Mouse (Mus musculus) bone marrow, adult 2 months (tissue): ENCODE results near the gene Slc48a1.

Experiments used
- CTCF ChIP-seq: fragments of 200-500 bp; IDR thresholded peaks from 2 replicates; pipeline ENCODE4 v1.5.1; 2011; ENCODE audit warnings: low read length, control low read depth; ENCODE audit not compliant: control insufficient read depth, insufficient read depth
- POLR2A ChIP-seq: fragments of 200-500 bp; IDR thresholded peaks from 2 replicates; pipeline ENCODE4 v1.6.1; 2011; ENCODE audit warnings: low read depth, mild to moderate bottlenecking, control low read depth, low read length, borderline replicate concordance; ENCODE audit not compliant: control insufficient read depth

DNA sequence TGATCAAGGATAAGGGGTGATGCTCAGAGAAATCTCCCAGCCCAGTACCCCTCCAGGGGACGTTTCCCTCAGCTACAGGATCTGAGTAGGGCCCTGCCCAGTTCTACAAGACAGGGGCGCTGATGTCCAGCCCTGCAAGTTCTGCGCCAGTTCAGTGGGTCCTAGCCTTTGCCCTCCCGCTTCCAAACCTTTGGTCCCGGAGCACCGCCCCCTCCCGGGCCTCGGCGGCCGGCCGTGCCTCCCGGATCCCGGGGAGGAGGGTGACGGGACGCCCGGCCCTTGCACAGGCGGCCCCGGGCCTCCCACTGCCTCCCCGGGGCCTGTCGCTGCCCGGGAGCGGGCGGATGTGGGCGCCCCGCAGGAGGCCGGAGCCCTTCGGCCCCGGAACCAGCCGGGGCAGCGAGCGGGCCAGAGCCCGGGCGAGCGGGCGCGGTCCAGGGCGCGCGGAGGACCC is 52.5 kb downstream of the Slc48a1 start:
- no peak for TF ChIP-seq POLR2A
- TF ChIP-seq CTCF, result no peak; the same call in 1 of the 2 replicates
